Comparison of ENCODE assay signal across 24 mouse cellular contexts in the genomic region with DNA sequence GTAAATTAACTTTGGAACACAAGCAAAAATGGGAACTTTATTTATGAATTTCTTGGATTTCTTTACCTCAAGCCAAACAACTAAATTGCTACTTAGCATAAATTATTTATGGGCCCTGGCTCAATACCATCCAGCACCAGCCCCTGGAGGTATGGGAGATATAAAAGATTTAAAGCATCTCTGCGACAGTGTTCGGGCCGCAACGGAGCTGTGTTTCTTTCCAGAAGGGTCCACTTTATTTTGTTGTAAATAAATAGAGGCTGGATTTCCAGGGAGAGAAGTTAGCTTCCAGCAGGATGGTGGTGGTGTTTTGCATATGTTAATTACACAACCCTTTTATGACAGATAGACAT.
DNase-seq lines count a peak whose midpoint lies in the region; ATAC-seq and TF ChIP-seq lines count a peak whose summit lies in the region.
"Had no signal": no experiment of that assay in that cellular context is flagged by ENCODE, and none has a peak within 500 bp of the region (broad histone marks: within the 10 kb centered on the region; RNA-seq: fewer than 3 reads in every experiment).

No protein-coding gene starts in this region.

- 71% methylated on average over 4 of the region's 4 CpGs for WGBS in hindbrain, embryonic 12.5 days
- 87% methylated on average over 4 of the region's 4 CpGs for WGBS in hindbrain, embryonic 10.5 days
- 39% methylated on average over 4 of the region's 4 CpGs for WGBS in midbrain, embryonic 14.5 days
- WGBS in midbrain, postnatal 0 days = 56% methylated on average over 4 of the region's 4 CpGs
- WGBS in neural tube, embryonic 12.5 days = 36% methylated on average over 4 of the region's 4 CpGs

- peaks cover 4% of the 10 kb centered on the region for H3K4me1 ChIP-seq in hindbrain, embryonic 12.5 days
- peaks cover 6% of the 10 kb centered on the region for H3K4me1 ChIP-seq in hindbrain, embryonic 10.5 days (replicated peaks)
- peaks cover 8% of the 10 kb centered on the region; the same call in 1 of the 2 replicates for H3K4me1 ChIP-seq in midbrain, embryonic 14.5 days (ENCODE audit: control insufficient read depth, insufficient read depth, low read length)
- H3K4me1 ChIP-seq in midbrain, postnatal 0 days (ENCODE audit: insufficient read depth, low read length) = no peaks in the 10 kb centered on the region
- H3K4me1 ChIP-seq in neural tube, embryonic 12.5 days = no peaks in the 10 kb centered on the region
- H3K4me1 ChIP-seq: embryonic facial prominence, embryonic 12.5 days; embryonic facial prominence, embryonic 15.5 days; heart, embryonic 12.5 days; heart, embryonic 15.5 days had no signal

- no peaks in the 10 kb centered on the region for H3K27me3 ChIP-seq in hindbrain, embryonic 12.5 days
- no peaks in the 10 kb centered on the region for H3K27me3 ChIP-seq in hindbrain, embryonic 10.5 days (ENCODE audit: insufficient read depth, poor library complexity, severe bottlenecking)
- no peaks in the 10 kb centered on the region for H3K27me3 ChIP-seq in midbrain, embryonic 14.5 days (ENCODE audit: control insufficient read depth, insufficient read depth, low read length)
- H3K27me3 ChIP-seq in midbrain, postnatal 0 days (ENCODE audit: insufficient read depth, low read length) = no peaks in the 10 kb centered on the region
- no peaks in the 10 kb centered on the region for H3K27me3 ChIP-seq in neural tube, embryonic 12.5 days (replicated peaks)
- H3K27me3 ChIP-seq: embryonic facial prominence, embryonic 12.5 days; embryonic facial prominence, embryonic 15.5 days; heart, embryonic 12.5 days; heart, embryonic 15.5 days had no signal

- H3K36me3 ChIP-seq in hindbrain, embryonic 12.5 days = no peaks in the 10 kb centered on the region
- H3K36me3 ChIP-seq in hindbrain, embryonic 10.5 days = no peaks in the 10 kb centered on the region
- no peaks in the 10 kb centered on the region for H3K36me3 ChIP-seq in midbrain, embryonic 14.5 days (ENCODE audit: control insufficient read depth, insufficient read depth, low read length)
- no peaks in the 10 kb centered on the region for H3K36me3 ChIP-seq in midbrain, postnatal 0 days (ENCODE audit: insufficient read depth, low read length)
- no peaks in the 10 kb centered on the region for H3K36me3 ChIP-seq in neural tube, embryonic 12.5 days
- H3K36me3 ChIP-seq: embryonic facial prominence, embryonic 12.5 days; embryonic facial prominence, embryonic 15.5 days; heart, embryonic 12.5 days; heart, embryonic 15.5 days had no signal

- H3K4me3 ChIP-seq in hindbrain, embryonic 12.5 days = no peak overlapping the region
- no peak overlapping the region for H3K4me3 ChIP-seq in hindbrain, embryonic 10.5 days
- H3K4me3 ChIP-seq in midbrain, embryonic 14.5 days (replicated peaks; ENCODE audit: low read depth, low read length) = no peak overlapping the region
- no peak overlapping the region for H3K4me3 ChIP-seq in midbrain, postnatal 0 days (ENCODE audit: low read depth, low read length)
- H3K4me3 ChIP-seq in neural tube, embryonic 12.5 days = no peak overlapping the region
- H3K4me3 ChIP-seq: embryonic facial prominence, embryonic 12.5 days; embryonic facial prominence, embryonic 15.5 days; gastrocnemius, adult 2 months; heart, embryonic 12.5 days; heart, embryonic 15.5 days had no signal

- no peaks in the 10 kb centered on the region for H3K9me3 ChIP-seq in hindbrain, embryonic 12.5 days (replicated peaks)
- no peaks in the 10 kb centered on the region for H3K9me3 ChIP-seq in hindbrain, embryonic 10.5 days
- no peaks in the 10 kb centered on the region for H3K9me3 ChIP-seq in midbrain, embryonic 14.5 days (ENCODE audit: control insufficient read depth, low read length)
- no peaks in the 10 kb centered on the region for H3K9me3 ChIP-seq in midbrain, postnatal 0 days (ENCODE audit: low read length)
- no peaks in the 10 kb centered on the region for H3K9me3 ChIP-seq in neural tube, embryonic 12.5 days
- H3K9me3 ChIP-seq: embryonic facial prominence, embryonic 12.5 days; embryonic facial prominence, embryonic 15.5 days; heart, embryonic 12.5 days; heart, embryonic 15.5 days had no signal

- no peak overlapping the region for H3K4me2 ChIP-seq in hindbrain, embryonic 12.5 days (replicated peaks)
- no peak overlapping the region for H3K4me2 ChIP-seq in midbrain, embryonic 14.5 days (ENCODE audit: low read length)
- no peak overlapping the region for H3K4me2 ChIP-seq in midbrain, postnatal 0 days (ENCODE audit: low read depth, low read length, poor library complexity, severe bottlenecking)
- no peak overlapping the region for H3K4me2 ChIP-seq in neural tube, embryonic 12.5 days (replicated peaks)
- H3K4me2 ChIP-seq: embryonic facial prominence, embryonic 12.5 days; embryonic facial prominence, embryonic 15.5 days; heart, embryonic 12.5 days; heart, embryonic 15.5 days had no signal

- no peak for TF ChIP-seq CTCF in midbrain, postnatal 0 days (IDR thresholded peaks at IDR 0.05)

- no peak overlapping the region for H3K9ac ChIP-seq in hindbrain, embryonic 12.5 days
- no peak overlapping the region for H3K9ac ChIP-seq in midbrain, embryonic 14.5 days (replicated peaks; ENCODE audit: low read length)
- no peak overlapping the region for H3K9ac ChIP-seq in midbrain, postnatal 0 days (replicated peaks; ENCODE audit: low read length, poor library complexity, severe bottlenecking)
- H3K9ac ChIP-seq in neural tube, embryonic 12.5 days = no peak overlapping the region
- H3K9ac ChIP-seq: embryonic facial prominence, embryonic 12.5 days; embryonic facial prominence, embryonic 15.5 days; forebrain, postnatal 0 days; heart, embryonic 12.5 days; heart, embryonic 15.5 days had no signal

- H3K27ac ChIP-seq in hindbrain, embryonic 12.5 days = no peak overlapping the region
- no peak overlapping the region for H3K27ac ChIP-seq in hindbrain, embryonic 10.5 days
- H3K27ac ChIP-seq in midbrain, embryonic 14.5 days (replicated peaks; ENCODE audit: low read depth, low read length) = no peak overlapping the region
- H3K27ac ChIP-seq in midbrain, postnatal 0 days (ENCODE audit: low read depth, low read length) = no peak overlapping the region
- no peak overlapping the region for H3K27ac ChIP-seq in neural tube, embryonic 12.5 days
- H3K27ac ChIP-seq: embryonic facial prominence, embryonic 12.5 days; embryonic facial prominence, embryonic 15.5 days; gastrocnemius, adult 2 months; heart, embryonic 15.5 days had no signal

- peak; percentile 50; the same call in 1 of the 2 replicates for ATAC-seq in hindbrain, embryonic 12.5 days (ENCODE audit: low FRiP score)
- ATAC-seq in midbrain, embryonic 14.5 days (ENCODE audit: low FRiP score, low TSS enrichment) = no peak
- ATAC-seq in midbrain, postnatal 0 days (ENCODE audit: low FRiP score) = no peak
- peak; percentile 83 for ATAC-seq in neural tube, embryonic 12.5 days (ENCODE audit: low FRiP score, low read depth)
- ATAC-seq: activated CD4-positive, CD25-positive, alpha-beta regulatory T cell, adult 4 months; forebrain, postnatal 0 days; hindbrain, embryonic 16.5 days had no signal

- DNase-seq in hindbrain, embryonic 10.5 days (ENCODE audit: low spot score) = no peak
- DNase-seq in midbrain, embryonic 14.5 days = peak; percentile 56
- DNase-seq in midbrain, postnatal 0 days (ENCODE audit: low spot score) = no peak
- no peak for DNase-seq in neural tube, embryonic 10.5 days (ENCODE audit: extremely low spot score, low spot score)
- peak; percentile 6 for DNase-seq in retina, postnatal 1 day
- no peak for DNase-seq in right cerebral cortex, postnatal 4 days
- DNase-seq: adrenal gland, adult 8-10 months; adrenal gland, postnatal 25 days; cerebellum, adult 18-20 months; cerebellum, adult 9-11 months; cerebellum, postnatal 25 days; gastrocnemius, adult 2 months; heart, adult 18-20 months; heart, postnatal 10 days; heart, postnatal 36 days had no signal

Comparison
In these comparisons a context has a peak if more than half of its experiments do, and no peak if none do; other contexts are left out.
1. DNase-seq: peak in midbrain, embryonic 14.5 days (single experiment) and retina, postnatal 1 day (single experiment); none in hindbrain, embryonic 10.5 days (single experiment), midbrain, postnatal 0 days (single experiment), neural tube, embryonic 10.5 days (single experiment) and right cerebral cortex, postnatal 4 days (single experiment).
2. ATAC-seq: peak in hindbrain, embryonic 12.5 days (single experiment) and neural tube, embryonic 12.5 days (single experiment); none in midbrain, embryonic 14.5 days (single experiment) and midbrain, postnatal 0 days (single experiment).